Mouse (Mus musculus): Measurements from ENCODE around the gene Ppp1r9b. TPM values are rescaled to one million over a fixed set of nuclear protein-coding genes. Genes with fewer than 3 reads are reported as not detected.
A peak's percentile ranks its signal among the peaks of the same experiment; 100 is the strongest.
"Not testable (repeated sequence)": the region's sequence is repeated elsewhere in the genome, so short reads cannot be mapped to it uniquely, and the experiment has no call there.

Ppp1r9b gene
- total RNA-seq (2021), result 100 to 1,000 TPM; 108 to 113 TPM
- long read RNA-seq, experiment 1, full-length matches to known transcripts, result 24 of 38 reads
- long read RNA-seq, experiment 1, partial matches to known transcripts, result 4 of 38 reads
- long read RNA-seq, experiment 1, other reads (novel, unspliced or antisense), result 10 of 38 reads
- long read RNA-seq, experiment 2, full-length matches to known transcripts, result 33 of 46 reads
- long read RNA-seq, experiment 2, partial matches to known transcripts, result 4 of 46 reads
- long read RNA-seq, experiment 2, other reads (novel, unspliced or antisense), result 9 of 46 reads

GRCm38 (mm10) chr11:94990749-94991577 is at the start of gene Ppp1r9b:
TSS of gene Ppp1r9b (plus strand) at chr11:94991035.
- peak; percentile 81 to 89 for DNase-seq (ENCODE audit: low spot score in 2 of 2)

- no peak for DNase-seq (ENCODE audit: low spot score in 2 of 2)
Observed at GRCm38 (mm10) chr11:94941121-94941520, 49.7 kb upstream of the Ppp1r9b start.

GRCm38 (mm10) chr11:94941776-94942175 is 49.1 kb upstream of the Ppp1r9b start:
- DNase-seq (ENCODE audit: low spot score in 2 of 2), result no peak

- no peak for DNase-seq (ENCODE audit: low spot score in 2 of 2)
Observed at GRCm38 (mm10) chr11:94942282-94943023, 48.4 kb upstream of the Ppp1r9b start.

- no peak for DNase-seq (ENCODE audit: low spot score in 2 of 2)
Observed at GRCm38 (mm10) chr11:94943054-94943453, 47.8 kb upstream of the Ppp1r9b start.

GRCm38 (mm10) chr11:94944295-94944694 is 46.5 kb upstream of the Ppp1r9b start:
- DNase-seq (ENCODE audit: low spot score in 2 of 2), result no peak

- no peak for DNase-seq (ENCODE audit: low spot score in 2 of 2)
Observed at GRCm38 (mm10) chr11:94945236-94945635, 45.6 kb upstream of the Ppp1r9b start.

- DNase-seq (ENCODE audit: low spot score in 2 of 2), result no peak
Observed at GRCm38 (mm10) chr11:94952169-94952568, 38.7 kb upstream of the Ppp1r9b start.

- no peak for DNase-seq (ENCODE audit: low spot score in 2 of 2)
Observed at GRCm38 (mm10) chr11:94955103-94955502, 35.7 kb upstream of the Ppp1r9b start.

- DNase-seq (ENCODE audit: low spot score in 2 of 2), result no peak
Observed at GRCm38 (mm10) chr11:94957693-94958064, 33.2 kb upstream of the Ppp1r9b start.

GRCm38 (mm10) chr11:94958065-94958858 is 32.6 kb upstream of the Ppp1r9b start:
- DNase-seq (ENCODE audit: low spot score in 2 of 2), result peak in 1 of 2 experiments; percentile 25

- DNase-seq (ENCODE audit: low spot score in 2 of 2), result no peak
Observed at GRCm38 (mm10) chr11:94962534-94963101, 28.2 kb upstream of the Ppp1r9b start.

GRCm38 (mm10) chr11:94967419-94967818 is 23.4 kb upstream of the Ppp1r9b start, which contains the start of gene Hils1:
TSS of gene Hils1 (plus strand) at chr11:94967593.
- DNase-seq (ENCODE audit: low spot score in 2 of 2), result no peak

- DNase-seq (ENCODE audit: low spot score in 2 of 2), result no peak
Observed at GRCm38 (mm10) chr11:94968187-94968586, 22.6 kb upstream of the Ppp1r9b start.

GRCm38 (mm10) chr11:94969709-94970108 is 21.1 kb upstream of the Ppp1r9b start:
- DNase-seq (ENCODE audit: low spot score in 2 of 2), result not testable (repeated sequence)

GRCm38 (mm10) chr11:94970210-94970943 is 20.5 kb upstream of the Ppp1r9b start:
- peak; percentile 57 to 64 for DNase-seq (ENCODE audit: low spot score in 2 of 2)

GRCm38 (mm10) chr11:94971895-94972615 is 18.8 kb upstream of the Ppp1r9b start:
- no peak for DNase-seq (ENCODE audit: low spot score in 2 of 2)

- DNase-seq (ENCODE audit: low spot score in 2 of 2), result no peak
Observed at GRCm38 (mm10) chr11:94972887-94973286, 17.9 kb upstream of the Ppp1r9b start.

- DNase-seq (ENCODE audit: low spot score in 2 of 2), result no peak
Observed at GRCm38 (mm10) chr11:94973313-94973712, 17.5 kb upstream of the Ppp1r9b start.

Data from adrenal gland, postnatal 4 days (tissue).